Mouse (Mus musculus) megakaryocyte, embryonic 14.5 days (primary cell): Measurements from ENCODE around the gene Timm10.

Experiments
- FLI1 ChIP-seq: IDR thresholded peaks from 2 replicates; pipeline ENCODE4 v1.6.1; 2012; ENCODE audit warnings: low read length, inconsistent platforms, mixed read lengths
- GATA1 ChIP-seq: IDR thresholded peaks from 3 replicates; pipeline ENCODE4 v1.6.1; 2012; ENCODE audit warnings: mixed read lengths, low read length, inconsistent platforms, borderline replicate concordance

GRCm38 (mm10) chr2:84806546-84806945 is 20.3 kb upstream of the Timm10 start:
- TF ChIP-seq GATA1 (no peak), FLI1 (no peak)
